Mouse (Mus musculus) layer of hippocampus, adult 18-20 months (tissue): ENCODE results near the gene Aak1. TPM values are rescaled to one million over a fixed set of nuclear protein-coding genes. Genes with fewer than 3 reads are reported as not detected.
"Not testable (repeated sequence)": the region's sequence is repeated elsewhere in the genome, so short reads cannot be mapped to it uniquely, and the experiment has no call there.

Experiments used
- DNase-seq, 2 experiments: peaks; one replicate each; pipeline ENCODE4 v3.0.0; 2022; ENCODE audit warnings: low spot score in 2 of 2
- total RNA-seq, 2 experiments: library from RNA; stranded (reverse); gene quantifications; 2 replicates each; pipeline ENCODE4 v1.2.3; 2021

Aak1 gene
- total RNA-seq, 2 experiments from 2014 or later: 414 to 457 TPM

GRCm38 (mm10) chr6:87008887-87009286 lies 159.6 kb downstream of the Aak1 start, which contains the start of gene Nfu1:
Gene Nfu1 (plus strand): TSS chr6:87009236.
- no peak for DNase-seq

DNA sequence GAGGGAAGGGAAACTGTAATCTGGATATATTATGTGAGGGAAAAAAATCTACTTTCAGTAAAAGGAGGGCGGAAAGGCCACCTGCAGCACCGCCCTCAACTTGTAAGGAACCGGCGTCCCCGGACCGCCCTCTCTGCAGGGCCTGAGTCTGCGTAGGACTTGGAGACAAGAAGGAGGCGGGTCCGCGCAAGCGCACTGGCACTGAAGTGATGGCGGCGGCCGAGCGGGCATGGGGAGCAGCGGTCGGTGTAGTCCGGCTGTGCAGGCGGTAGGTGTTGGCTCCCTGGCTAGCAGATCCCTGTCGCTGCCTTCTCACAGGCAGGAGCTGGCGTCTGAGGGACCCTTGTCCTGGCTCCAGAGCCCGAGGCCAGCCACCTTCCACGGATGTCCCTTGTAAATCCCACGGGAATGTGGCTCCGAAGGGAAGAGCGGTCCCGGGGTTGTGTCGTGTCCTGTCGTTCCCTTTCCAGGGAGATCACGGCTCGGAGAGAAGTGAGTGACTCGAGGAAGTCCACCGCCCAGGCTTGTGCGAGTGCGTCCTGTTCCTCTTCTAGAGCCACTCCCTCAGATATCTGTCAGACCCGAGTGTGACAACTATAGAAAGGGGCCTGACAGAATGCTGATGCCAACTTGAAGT lies 160.5 kb downstream of the Aak1 start:
- DNase-seq: peak; percentile 90 to 94

GRCm38 (mm10) chr6:87016916-87017315 lies 167.6 kb downstream of the Aak1 start:
- DNase-seq: peak in 1 of 2 experiments; percentile 70

GRCm38 (mm10) chr6:87018874-87019273 lies 169.6 kb downstream of the Aak1 start:
- no peak for DNase-seq

DNA sequence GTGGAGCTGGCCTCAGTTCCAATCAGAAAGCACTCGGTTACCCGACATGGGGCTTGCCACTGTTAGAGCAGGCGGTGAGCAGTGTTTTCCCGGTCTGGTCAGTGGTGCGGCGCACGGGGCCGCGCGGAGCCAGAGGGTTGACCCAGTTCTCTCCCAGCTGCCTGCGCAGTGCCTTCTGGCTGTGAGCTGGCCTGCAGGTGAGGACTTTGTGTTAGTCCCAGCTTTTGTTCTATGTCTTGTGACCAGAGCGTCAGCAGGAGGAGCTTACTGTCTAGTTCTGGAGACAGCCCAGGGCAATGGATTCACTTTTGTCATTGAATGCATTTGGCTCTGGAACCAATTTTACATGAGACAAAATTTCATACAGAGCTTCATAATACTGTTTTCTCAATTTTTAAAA lies 172.5 kb downstream of the Aak1 start:
- no peak for DNase-seq

DNA sequence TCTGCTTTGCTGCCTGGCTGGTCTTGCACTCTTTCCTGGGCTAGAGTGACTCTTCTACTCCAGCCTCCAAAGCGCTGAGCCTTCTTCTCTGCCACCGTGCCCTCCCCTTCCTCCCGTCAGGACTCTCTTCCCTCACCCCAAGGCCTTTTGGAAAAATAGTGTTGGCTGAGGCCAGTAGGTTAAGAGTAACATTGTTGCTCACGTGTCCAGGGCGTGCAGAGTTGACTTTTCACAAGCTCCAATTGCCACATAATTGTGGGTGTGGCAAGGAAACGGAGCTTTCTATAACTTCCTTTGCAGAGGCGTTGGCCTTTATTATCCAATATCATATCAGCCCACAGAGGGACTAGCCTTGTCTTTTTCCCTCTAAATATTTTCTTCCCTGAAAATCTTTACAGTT lies 177.7 kb downstream of the Aak1 start:
- no peak for DNase-seq

DNA sequence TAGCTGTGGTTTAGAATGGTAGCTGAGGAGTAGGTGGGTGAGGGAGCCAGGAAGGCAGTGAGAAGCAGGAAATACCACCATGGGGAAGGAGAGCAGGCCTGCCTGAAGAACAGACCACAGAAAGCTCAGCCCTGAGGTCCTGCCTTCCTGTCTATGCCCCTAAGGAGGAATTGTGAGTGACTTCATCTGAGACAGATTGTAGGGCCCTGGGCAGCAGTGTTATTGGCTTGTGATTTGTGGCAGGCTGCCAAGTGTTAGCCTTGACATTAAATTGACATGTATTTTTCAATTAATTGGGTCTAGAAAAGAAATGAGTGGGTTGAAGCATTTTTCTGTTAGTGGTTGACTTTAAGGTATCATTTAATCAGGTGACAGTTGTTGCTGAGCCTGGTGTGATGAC lies 179.6 kb downstream of the Aak1 start:
- no peak for DNase-seq

DNA sequence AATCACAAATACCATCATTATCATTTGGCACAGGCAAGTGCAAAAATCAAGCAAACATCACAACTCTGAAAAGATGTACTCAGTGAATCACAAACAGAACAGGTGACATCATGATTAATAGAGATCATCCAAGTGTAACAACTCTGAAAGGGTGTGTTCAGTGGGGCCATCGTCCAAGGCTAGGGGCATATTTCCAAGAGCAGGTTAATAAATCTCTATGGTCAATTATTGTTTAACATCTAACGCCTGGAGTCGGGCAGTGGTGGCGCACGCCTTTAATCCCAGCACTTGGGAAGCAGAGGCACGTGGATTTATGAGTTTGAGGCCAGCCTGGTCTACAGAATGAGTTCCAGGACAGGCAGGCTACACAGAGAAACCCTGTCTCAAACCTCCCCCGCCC lies 182.0 kb downstream of the Aak1 start:
- not testable (repeated sequence) for DNase-seq

- DNase-seq: no peak
These were observed 183.1 kb downstream of the Aak1 start for GRCm38 (mm10) chr6:87032401-87032800.

GRCm38 (mm10) chr6:87034395-87034794 lies 185.1 kb downstream of the Aak1 start:
- no peak for DNase-seq

DNA sequence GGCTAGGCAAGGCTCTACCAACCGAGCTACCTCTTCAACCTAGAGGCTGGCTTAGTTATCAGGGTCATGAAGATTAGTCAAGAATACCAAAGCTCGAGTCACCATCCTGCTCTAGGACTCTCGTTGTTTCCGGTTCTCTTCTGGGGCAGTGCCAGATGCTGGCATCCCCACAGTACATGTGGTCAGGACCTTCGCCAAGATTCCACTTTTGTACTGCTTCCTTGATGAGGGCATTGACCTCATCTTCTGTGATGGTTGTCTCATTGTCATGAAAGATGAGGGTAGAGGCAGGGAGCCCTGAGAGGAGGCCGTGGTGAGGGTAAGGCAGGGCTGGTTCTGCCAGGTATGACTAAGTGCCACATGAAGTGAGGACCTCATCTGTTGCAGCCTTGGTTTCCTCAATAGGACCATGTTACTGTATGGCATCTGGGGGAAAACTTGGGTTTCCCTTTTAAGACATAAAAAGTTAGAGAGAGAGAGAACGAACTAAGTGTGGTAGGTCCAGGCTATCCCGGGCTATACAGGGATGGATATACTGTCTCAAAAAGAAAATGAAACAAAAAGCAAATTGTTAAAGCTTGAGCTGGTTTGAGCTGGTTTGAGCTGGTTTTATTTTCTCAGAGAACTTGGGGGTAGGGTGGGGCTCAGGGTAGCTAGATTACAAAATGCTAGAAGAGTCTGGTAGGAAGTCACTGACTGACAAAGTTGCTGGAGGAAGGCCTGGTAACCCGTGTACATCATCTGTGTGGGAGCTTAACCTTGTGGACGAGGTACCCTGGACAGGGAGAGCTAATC lies 188.7 kb downstream of the Aak1 start:
- no peak for DNase-seq

DNA sequence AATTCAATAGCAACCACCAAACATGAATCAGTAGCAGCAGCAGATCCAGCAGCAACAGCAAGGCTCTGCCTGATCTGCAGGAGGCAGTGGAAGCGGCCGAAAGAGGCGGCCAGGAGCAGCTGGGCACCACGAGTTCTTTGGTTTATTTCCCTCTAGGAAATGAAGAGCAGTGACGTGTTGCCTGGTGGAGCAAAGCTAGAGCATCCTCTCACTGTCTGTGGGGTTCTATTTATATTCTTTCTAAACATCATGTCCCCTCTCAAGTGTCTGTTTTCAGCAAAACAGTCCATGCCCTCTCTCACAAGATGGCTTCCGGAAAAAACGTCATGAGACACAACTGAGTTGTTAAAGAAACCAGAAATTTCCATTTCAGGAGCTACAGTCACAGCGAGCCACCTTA lies 189.8 kb downstream of the Aak1 start:
- DNase-seq: no peak

DNA sequence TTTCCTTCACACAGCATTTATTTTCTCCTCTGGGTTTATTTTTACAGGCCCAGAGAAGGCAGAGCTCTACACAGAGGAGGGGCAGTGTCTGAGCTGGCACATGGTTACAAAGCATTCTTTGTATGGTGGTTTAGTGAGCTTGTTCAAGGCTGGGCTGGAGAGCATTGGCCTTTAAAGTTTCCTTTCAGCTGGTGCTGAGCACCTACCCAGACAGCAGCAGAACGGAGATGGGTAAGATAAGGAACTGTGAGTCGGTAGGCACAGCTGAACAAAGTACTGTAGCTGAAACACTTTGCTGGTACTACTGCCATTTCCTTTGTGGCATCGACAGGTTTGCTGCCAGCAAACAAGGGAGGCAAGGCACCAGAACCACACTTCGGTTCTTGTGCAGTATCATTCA lies 191.7 kb downstream of the Aak1 start:
- peak in 1 of 2 experiments; percentile 39 for DNase-seq

DNA sequence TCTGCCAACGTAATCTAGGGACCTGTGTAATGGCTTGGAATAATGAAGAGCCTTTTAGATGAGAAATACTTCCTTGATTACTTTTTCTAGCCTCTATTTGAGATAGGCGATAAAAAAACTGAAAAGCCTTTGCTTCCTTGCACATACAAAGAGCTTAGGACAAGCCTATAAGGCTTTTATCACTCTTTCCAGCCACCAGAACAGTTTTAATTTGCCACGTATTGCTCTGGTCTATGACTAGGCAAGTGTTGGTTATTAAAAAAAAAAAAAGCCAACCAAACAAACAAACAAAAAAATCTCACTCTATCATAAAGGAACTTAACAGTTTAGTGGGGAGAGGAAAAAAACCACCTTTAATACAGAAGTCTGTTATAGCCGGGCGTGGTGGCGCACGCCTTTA lies 192.1 kb downstream of the Aak1 start:
- DNase-seq: no peak

- DNase-seq: no peak
These were observed 192.7 kb downstream of the Aak1 start for GRCm38 (mm10) chr6:87042004-87042336.

- DNase-seq: peak; percentile 92 to 96
These were observed 193.2 kb downstream of the Aak1 start, which contains the start of gene Gfpt1 for GRCm38 (mm10) chr6:87042337-87043130. Gene Gfpt1 (plus strand): TSS chr6:87042846.

DNA sequence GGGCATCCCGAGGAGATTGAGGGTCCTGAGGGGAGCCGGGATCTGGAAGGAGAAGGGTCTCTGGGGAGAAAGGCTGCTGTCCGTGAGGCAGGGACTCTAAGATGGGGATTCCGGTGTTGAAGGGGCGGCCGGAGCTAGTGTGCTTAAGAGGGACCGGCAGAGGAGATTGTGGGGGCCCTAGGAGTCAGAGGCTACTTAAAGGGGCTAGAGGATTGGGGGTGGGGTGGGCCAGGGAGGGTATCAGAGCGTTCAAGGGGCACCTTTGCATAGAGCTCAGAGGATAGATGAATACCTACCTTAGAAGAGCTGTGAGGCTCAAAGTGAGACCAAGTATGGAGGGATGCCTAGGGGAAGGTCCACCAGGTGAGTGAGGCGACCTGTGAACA lies 193.8 kb downstream of the Aak1 start:
- DNase-seq: no peak

GRCm38 (mm10) chr6:87044895-87045294 lies 195.6 kb downstream of the Aak1 start:
- no peak for DNase-seq

DNA sequence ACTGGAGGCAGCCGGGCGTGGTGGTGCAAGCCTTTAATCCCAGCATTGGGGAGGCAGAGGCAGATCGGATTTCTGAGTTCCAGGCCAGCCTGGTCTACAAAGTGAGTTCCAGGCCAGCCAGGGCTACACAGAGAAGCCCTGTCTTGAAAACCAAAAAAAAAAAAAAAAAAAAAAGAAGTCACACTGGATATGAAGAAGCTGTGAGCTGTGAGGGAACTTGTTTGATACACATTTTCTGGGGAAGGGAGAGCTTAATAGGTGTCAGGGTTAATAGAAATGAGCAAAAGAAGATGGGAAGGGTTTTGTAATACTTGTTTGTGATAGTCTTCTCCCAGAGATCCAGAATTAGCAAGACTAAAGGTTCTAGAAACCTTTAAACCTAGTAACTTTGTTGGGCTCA lies 196.2 kb downstream of the Aak1 start:
- no peak for DNase-seq

DNA sequence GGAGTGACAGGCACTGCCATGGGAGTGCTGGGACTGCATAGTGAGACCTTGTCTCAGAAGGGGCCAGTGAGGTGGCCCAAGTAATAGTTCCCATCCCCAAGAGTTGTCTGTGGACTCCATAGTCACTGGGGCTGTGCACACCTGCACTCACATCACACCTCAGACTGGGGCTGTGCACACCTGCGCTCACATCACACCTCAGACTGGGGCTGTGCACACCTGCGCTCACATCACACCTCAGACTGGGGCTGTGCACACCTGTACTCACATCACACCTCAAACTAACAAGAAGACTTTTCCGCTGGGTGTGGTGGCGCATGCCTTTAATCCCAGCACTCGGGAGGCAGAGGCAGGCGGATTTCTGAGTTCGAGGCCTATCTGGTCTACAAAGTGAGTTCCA lies 199.4 kb downstream of the Aak1 start:
- not testable (repeated sequence) for DNase-seq

- DNase-seq: peak in 1 of 2 experiments; percentile 9
These were observed 202.6 kb downstream of the Aak1 start for GRCm38 (mm10) chr6:87051886-87052425.
